Mouse (Mus musculus): Measurements from ENCODE around the gene Pbrm1.

GRCm38 (mm10) chr14:31126826-31127225, 107.9 kb downstream of the Pbrm1 start:
- TF ChIP-seq CTCF (IDR thresholded peaks at IDR 0.05; ENCODE audit: extremely low read depth, insufficient read length, insufficient replicate concordance, low read depth, low read length) = no peak
- TF ChIP-seq POLR2A (IDR thresholded peaks at IDR 0.05; ENCODE audit: low read depth, low read length) = no peak

Data from small intestine, adult 2 months (tissue).